Mouse (Mus musculus) midbrain, postnatal 0 days (tissue): Measurements from ENCODE around the gene Gm9195. TPM values are rescaled to one million over a fixed set of nuclear protein-coding genes. Genes with fewer than 3 reads are reported as not detected.

Source experiments
- ATAC-seq: fragments of 200-750 bp; cut with Nextera tagmentation; 2 replicates; pipeline ENCODE4 v1.8.0; 2017; ENCODE audit warnings: moderate number of reproducible peaks, mild to moderate bottlenecking, moderate TSS enrichment, moderate library complexity; ENCODE audit not compliant: low FRiP score
- DNase-seq: peaks from one replicate; pipeline ENCODE4 v3.0.0-alpha.2; 2015; ENCODE audit warnings: low spot score
- H3K27ac ChIP-seq: fragments of 300-500 bp; sonication (generic); 2 replicates; pipeline ENCODE4 v1.5.1; 2014; ENCODE audit warnings: low read depth, mild to moderate bottlenecking, low read length, mixed read lengths
- H3K27me3 ChIP-seq: fragments of 300-500 bp; sonication (generic); 2 replicates; pipeline ENCODE4 v1.6.1; 2014; ENCODE audit warnings: low read length, control low read depth, mixed read lengths; ENCODE audit not compliant: insufficient read depth
- H3K36me3 ChIP-seq: fragments of 300-500 bp; sonication (generic); 2 replicates; pipeline ENCODE4 v1.6.1; 2014; ENCODE audit warnings: low read length, control low read depth, mixed read lengths; ENCODE audit not compliant: insufficient read depth
- H3K4me1 ChIP-seq: fragments of 300-500 bp; sonication (generic); 2 replicates; pipeline ENCODE4 v1.6.1; 2014; ENCODE audit warnings: mild to moderate bottlenecking, control low read depth, antibody characterized with exemption, low read length, mixed read lengths; ENCODE audit not compliant: insufficient read depth
- H3K4me2 ChIP-seq: fragments of 300-500 bp; sonication (generic); 2 replicates; pipeline ENCODE4 v1.6.1; 2014; ENCODE audit warnings: low read depth, mild to moderate bottlenecking, low read length, mixed read lengths; ENCODE audit not compliant: poor library complexity, severe bottlenecking
- H3K4me3 ChIP-seq: fragments of 300-500 bp; sonication (generic); 2 replicates; pipeline ENCODE4 v1.5.1; 2014; ENCODE audit warnings: low read depth, mild to moderate bottlenecking, low read length, moderate library complexity
- H3K9ac ChIP-seq: fragments of 300-500 bp; sonication (generic); replicated peaks from 2 replicates; pipeline ENCODE4 v1.6.1; 2014; ENCODE audit warnings: mild to moderate bottlenecking, low read length, moderate library complexity, mixed read lengths; ENCODE audit not compliant: poor library complexity, severe bottlenecking
- H3K9me3 ChIP-seq: fragments of 300-500 bp; sonication (generic); 2 replicates; pipeline ENCODE4 v1.6.1; 2016; ENCODE audit warnings: low read length, control low read depth
- CTCF ChIP-seq: IDR thresholded peaks from 2 replicates; pipeline ENCODE4 v1.5.1; 2016; ENCODE audit warnings: antibody characterized with exemption, mild to moderate bottlenecking
- WGBS: fragments of 180-500 bp; shearing (Covaris S2); extraction: QIAGEN DNeasy Blood & Tissue Kit; methylation state at CpG from one replicate; pipeline ENCODE4 v1.1.7; 2014; 5-methylcytosine and 5-hydroxymethylcytosine counted together
- polyA plus RNA-seq: library from polyadenylated mRNA; unstranded; fragments of >200 nt; fragmentation: Nextera tagmentation; extraction: Ambion mirVana; gene quantifications from 2 replicates; pipeline ENCODE4 v1.2.1, GENCODE M21; 2015
- total RNA-seq: library from RNA; depleted of rRNA; stranded (reverse); fragments of >200 nt; gene quantifications from 2 replicates; pipeline ENCODE4 v1.2.3, GENCODE M21; 2014

Gene Gm9195
- total and polyA plus RNA-seq, 2 experiments from 2014 or later = not detected

GRCm38 (mm10) chr14:72503241-72503640 lies 11.6 kb upstream of the Gm9195 start:
- 48% methylated on average over 6 of the region's 6 CpGs for WGBS
- DNase-seq = no peak
- Histone ChIP-seq H3K4me3 (no peak overlapping the region), H3K27me3 (no peaks in the 10 kb centered on the region), H3K36me3 (no peaks in the 10 kb centered on the region), H3K4me2 (no peak overlapping the region), H3K27ac (no peak overlapping the region), H3K9me3 (no peaks in the 10 kb centered on the region), H3K4me1 (no peaks in the 10 kb centered on the region), H3K9ac (no peak overlapping the region)
- no peak for ATAC-seq
- no peak for TF ChIP-seq CTCF

DNA sequence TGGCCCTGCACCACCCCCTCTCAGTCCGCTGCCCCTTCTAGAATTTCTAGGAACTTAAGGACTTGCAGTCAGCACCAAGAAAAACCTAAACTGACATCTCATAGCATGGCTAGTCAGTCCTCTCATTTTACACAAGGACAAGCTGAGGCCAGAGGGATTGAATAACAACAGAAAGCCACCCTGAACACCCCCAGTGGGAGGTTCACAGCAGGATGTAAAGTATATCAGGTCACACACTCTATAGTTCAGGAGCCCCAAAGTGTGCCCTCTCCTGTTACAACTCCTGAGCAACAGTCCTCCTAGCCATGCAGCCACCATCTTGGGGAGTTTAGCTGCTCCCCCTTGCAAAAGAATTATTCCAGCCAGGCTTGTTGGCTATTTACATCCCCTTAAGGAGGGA lies 2.1 kb upstream of the Gm9195 start:
- WGBS = 94% methylated on average over 1 of the region's 1 CpGs
- no peak for ATAC-seq
- no peak overlapping the region for H3K4me3 ChIP-seq
- H3K4me2 ChIP-seq = no peak overlapping the region
- no peaks in the 10 kb centered on the region for H3K9me3 ChIP-seq
- H3K27me3 ChIP-seq = no peaks in the 10 kb centered on the region
- no peak for TF ChIP-seq CTCF
- no peaks in the 10 kb centered on the region for H3K36me3 ChIP-seq
- DNase-seq = no peak
- H3K4me1 ChIP-seq = no peaks in the 10 kb centered on the region
- no peak overlapping the region for H3K9ac ChIP-seq
- no peak overlapping the region for H3K27ac ChIP-seq

DNA sequence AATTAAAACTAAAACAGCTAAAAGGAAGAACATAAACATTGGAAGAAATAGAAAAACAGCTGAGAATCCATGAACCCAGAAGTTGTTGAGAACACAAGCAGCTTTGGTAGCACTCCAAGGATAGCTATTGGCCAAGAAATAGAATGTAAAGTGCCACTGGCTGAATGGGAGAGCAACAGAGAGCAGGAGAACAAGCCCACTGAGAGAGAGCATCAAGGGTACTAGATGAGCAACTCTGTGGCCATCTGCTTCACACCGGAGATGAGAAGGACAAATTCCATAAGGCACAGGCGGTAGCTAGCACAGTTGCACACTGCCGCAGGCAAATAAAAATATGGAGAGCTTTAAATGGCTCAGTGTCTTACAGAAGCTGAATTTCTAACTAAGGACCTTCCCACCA lies 1.3 kb downstream of the Gm9195 start:
- Histone ChIP-seq H3K9ac (no peak overlapping the region), H3K9me3 (no peaks in the 10 kb centered on the region), H3K27me3 (no peaks in the 10 kb centered on the region), H3K4me1 (no peaks in the 10 kb centered on the region), H3K36me3 (no peaks in the 10 kb centered on the region), H3K4me2 (no peak overlapping the region), H3K4me3 (no peak overlapping the region), H3K27ac (no peak overlapping the region)
- no peak for TF ChIP-seq CTCF
- WGBS = 92% methylated on average over 3 of the region's 3 CpGs
- ATAC-seq (no peak), DNase-seq (no peak)

DNA sequence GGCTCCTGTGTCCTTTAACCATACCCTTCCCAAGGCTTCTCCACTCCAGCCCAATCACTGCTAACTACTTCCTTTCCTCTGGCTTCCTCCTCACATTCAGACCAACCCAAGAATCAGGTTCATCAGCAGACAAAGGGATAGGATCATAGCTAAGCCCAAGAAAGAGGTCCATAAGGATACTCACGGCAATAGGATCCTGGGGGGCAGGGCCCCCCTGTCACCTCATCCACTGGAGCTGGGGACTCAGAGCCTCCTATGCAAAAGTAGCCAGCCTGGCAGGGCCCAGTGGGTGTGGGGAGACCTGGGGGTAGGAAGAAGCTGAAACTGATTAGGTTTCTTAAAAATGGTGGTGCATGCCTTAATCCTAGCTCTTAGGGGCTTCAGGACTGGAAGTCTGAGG lies 17.1 kb downstream of the Gm9195 start:
- ATAC-seq (no peak), DNase-seq (no peak)
- H3K4me2 ChIP-seq = no peak overlapping the region
- no peaks in the 10 kb centered on the region for H3K27me3 ChIP-seq
- no peaks in the 10 kb centered on the region for H3K4me1 ChIP-seq
- H3K27ac ChIP-seq = no peak overlapping the region
- H3K9me3 ChIP-seq = no peaks in the 10 kb centered on the region
- no peak overlapping the region for H3K4me3 ChIP-seq
- H3K36me3 ChIP-seq = no peaks in the 10 kb centered on the region
- no peak for TF ChIP-seq CTCF
- WGBS = 65% methylated on average over 1 of the region's 1 CpGs
- H3K9ac ChIP-seq = no peak overlapping the region

GRCm38 (mm10) chr14:72468429-72468828 lies 23.2 kb downstream of the Gm9195 start:
- ATAC-seq = no peak
- TF ChIP-seq CTCF = no peak
- Histone ChIP-seq H3K4me1 (no peaks in the 10 kb centered on the region), H3K27me3 (0 out of 2 replicates have a peak, but pooled peaks cover 4% of the 10 kb centered on the region), H3K4me3 (no peak overlapping the region), H3K4me2 (no peak overlapping the region), H3K36me3 (no peaks in the 10 kb centered on the region), H3K27ac (no peak overlapping the region), H3K9ac (no peak overlapping the region), H3K9me3 (no peaks in the 10 kb centered on the region)
- no peak for DNase-seq
- WGBS = 81% methylated on average over 4 of the region's 4 CpGs

DNA sequence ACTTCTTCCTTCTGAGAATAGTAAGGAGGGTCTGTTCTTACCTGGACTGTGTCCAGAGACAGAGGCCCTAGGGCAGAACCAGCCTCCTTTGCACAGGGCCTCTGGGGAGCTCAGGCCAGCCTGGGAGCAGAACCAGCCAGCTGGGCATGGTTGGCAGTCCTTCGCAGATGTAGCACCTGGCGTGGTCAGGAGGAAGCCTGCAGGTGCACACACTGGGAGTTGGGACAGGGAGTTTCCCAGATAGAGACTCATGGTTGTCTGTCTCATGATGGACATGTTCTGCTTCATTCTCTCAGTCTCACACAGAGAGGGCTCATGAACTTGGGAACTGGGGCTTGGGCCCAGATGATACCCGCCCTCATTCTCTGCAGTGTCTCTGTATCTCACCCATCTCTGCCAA lies 25.3 kb downstream of the Gm9195 start:
- H3K36me3 ChIP-seq = no peaks in the 10 kb centered on the region
- 0 out of 2 replicates have a peak, but pooled peaks cover 4% of the 10 kb centered on the region for H3K27me3 ChIP-seq
- no peaks in the 10 kb centered on the region for H3K4me1 ChIP-seq
- DNase-seq = no peak
- no peaks in the 10 kb centered on the region for H3K9me3 ChIP-seq
- ATAC-seq = no peak
- H3K4me3 ChIP-seq = no peak overlapping the region
- TF ChIP-seq CTCF = no peak
- 97% methylated on average over 3 of the region's 3 CpGs for WGBS
- no peak overlapping the region for H3K4me2 ChIP-seq
- H3K9ac ChIP-seq = no peak overlapping the region
- no peak overlapping the region for H3K27ac ChIP-seq

GRCm38 (mm10) chr14:72461591-72461990 lies 30.0 kb downstream of the Gm9195 start:
- TF ChIP-seq CTCF = no peak
- no peak for ATAC-seq
- no peak for DNase-seq
- Histone ChIP-seq H3K4me2 (no peak overlapping the region), H3K4me3 (no peak overlapping the region), H3K9ac (no peak overlapping the region), H3K4me1 (no peaks in the 10 kb centered on the region), H3K27me3 (0 out of 2 replicates have a peak, but pooled peaks cover 4% of the 10 kb centered on the region), H3K36me3 (no peaks in the 10 kb centered on the region), H3K9me3 (no peaks in the 10 kb centered on the region), H3K27ac (no peak overlapping the region)
- 88% methylated on average over 1 of the region's 1 CpGs for WGBS
